Mouse (Mus musculus) heart, adult 2 months (tissue): ENCODE data around the gene Nudc. TPM values are rescaled to one million over a fixed set of nuclear protein-coding genes. Genes with fewer than 3 reads are reported as not detected.

Source experiments
- DNase-seq, 2 experiments: peaks; one replicate each; pipeline ENCODE4 v3.0.0; 2021
- H3K27ac ChIP-seq: fragments of 200-600 bp; 2 replicates; pipeline ENCODE4 v1.8.1; 2022
- H3K27me3 ChIP-seq: fragments of 200-500 bp; 2 replicates; pipeline ENCODE4 v1.6.1; 2012; ENCODE audit warnings: mild to moderate bottlenecking, low read length, inconsistent platforms, mixed read lengths; ENCODE audit not compliant: control insufficient read depth, insufficient read depth
- H3K36me3 ChIP-seq: fragments of 200-500 bp; 2 replicates; pipeline ENCODE4 v1.6.1; 2012; ENCODE audit warnings: low read length, inconsistent platforms; ENCODE audit not compliant: control insufficient read depth, insufficient read depth
- H3K4me1 ChIP-seq: fragments of 200-500 bp; 2 replicates; pipeline ENCODE4 v1.6.1; 2011; ENCODE audit warnings: low read length; ENCODE audit not compliant: control insufficient read depth, insufficient read depth
- H3K4me3 ChIP-seq: fragments of 200-600 bp; 2 replicates; pipeline ENCODE4 v1.8.1; 2022
- H3K79me2 ChIP-seq: fragments of 200-500 bp; replicated peaks from 2 replicates; pipeline ENCODE4 v1.6.1; 2012; ENCODE audit warnings: mild to moderate bottlenecking, inconsistent platforms, low read length, moderate library complexity, mixed read lengths; ENCODE audit not compliant: control insufficient read depth, insufficient read depth
- H3K9ac ChIP-seq: fragments of 200-500 bp; 2 replicates; pipeline ENCODE4 v1.6.1; 2012; ENCODE audit warnings: low read depth, mild to moderate bottlenecking, control low read depth, inconsistent platforms, low read length, mixed read lengths
- CTCF ChIP-seq: fragments of 200-600 bp; IDR thresholded peaks from 2 replicates; pipeline ENCODE4 v1.8.1; 2022; ENCODE audit warnings: antibody characterized with exemption, mild to moderate bottlenecking, moderate library complexity
- EP300 ChIP-seq: fragments of 200-500 bp; IDR thresholded peaks from 2 replicates; pipeline ENCODE4 v1.6.1; 2011; ENCODE audit warnings: low read depth, low read length, control low read depth; ENCODE audit not compliant: insufficient read depth
- POLR2A ChIP-seq: fragments of 200-500 bp; IDR thresholded peaks from 2 replicates; pipeline ENCODE4 v1.6.1; 2011; ENCODE audit warnings: mild to moderate bottlenecking, low read depth, low read length, control low read depth; ENCODE audit not compliant: insufficient read depth
- WGBS: fragments of 180-500 bp; shearing (Covaris S2); methylation state at CpG from one replicate; pipeline ENCODE4 v1.1.7; 2018; 5-methylcytosine and 5-hydroxymethylcytosine counted together
- intact Hi-C: fragments of 180-260 bp; cut with DNase I; formaldehyde crosslinking; loops from one replicate; pipeline ENCODE4 v1.15.1; 2025
- polyA plus RNA-seq: library from polyadenylated mRNA; depleted of rRNA; stranded (reverse); fragments of >200 nt; gene quantifications from 2 replicates; pipeline ENCODE4 v1.2.3, GENCODE M21; 2012
- total RNA-seq, 2 experiments: library from RNA; stranded (reverse); gene quantifications; 2 replicates each; pipeline ENCODE4 v1.2.3; 2021

The Nudc gene
- total and polyA plus RNA-seq, 3 experiments = 40.5 to 78.8 (median 70.5) TPM

DNA sequence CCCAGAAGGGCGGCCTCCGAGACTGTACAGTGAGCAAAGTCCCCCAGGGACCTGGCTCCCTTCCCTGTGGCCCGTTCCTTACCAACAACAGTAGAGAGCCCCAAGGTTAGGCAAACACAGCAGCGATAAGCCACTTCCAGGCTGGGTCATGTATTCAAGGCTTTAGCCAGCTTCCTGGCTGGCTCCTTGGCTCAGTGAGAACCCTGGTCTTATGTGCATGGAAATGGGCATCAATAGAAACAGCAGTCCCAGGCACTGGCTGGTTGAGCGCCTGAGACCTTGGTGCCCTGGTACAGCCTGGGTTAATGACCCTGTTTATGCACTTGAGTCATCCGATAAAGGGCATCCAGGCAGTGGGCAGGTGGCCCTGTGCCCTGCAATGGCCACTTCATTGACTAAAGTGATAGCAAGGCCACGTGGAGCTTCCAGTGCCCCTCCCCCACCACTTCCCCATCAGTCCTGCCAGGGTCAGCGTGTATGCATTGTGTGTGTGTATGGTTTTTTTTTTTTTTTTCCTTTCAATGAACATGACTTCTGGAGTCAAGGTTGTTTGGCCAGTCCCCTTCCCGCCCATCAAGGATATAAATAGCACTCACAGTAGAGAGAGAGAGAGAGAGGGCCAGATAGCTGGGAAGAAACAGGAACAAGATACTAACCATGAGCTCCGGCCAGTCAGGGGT lies 7.1 kb upstream of the Nudc start, which contains the start of gene Nr0b2:
Gene Nr0b2 (plus strand): TSS at position 609 of the 680 bp plus-strand sequence.
- H3K4me1 ChIP-seq = peaks cover 4% of the 10 kb centered on the region; the same call in 1 of the 2 replicates
- peak within 1 kb of the TSS; percentile 60 for H3K9ac ChIP-seq
- intact Hi-C loops = no loop called here
- H3K79me2 ChIP-seq = peaks cover 2% of the 10 kb centered on the region; the same call in 1 of the 2 replicates
- H3K36me3 ChIP-seq = no peaks in the 10 kb centered on the region
- WGBS = 21% methylated on average over 10 of the region's 10 CpGs
- peak; percentile 69 for TF ChIP-seq POLR2A
- no peak for TF ChIP-seq CTCF
- TF ChIP-seq EP300 = 0 out of 2 replicates have a peak, but pooled peaks have one; percentile 32
- H3K27me3 ChIP-seq = no peaks in the 10 kb centered on the region
- peak within 1 kb of the TSS; percentile 48 for H3K4me3 ChIP-seq
- peak within 1 kb of the TSS; percentile 80 for H3K27ac ChIP-seq
- DNase-seq = peak; percentile 49 to 56

GRCm38 (mm10) chr4:133552029-133552428 lies 6.2 kb upstream of the Nudc start:
- H3K79me2 ChIP-seq = peaks cover 2% of the 10 kb centered on the region; the same call in 1 of the 2 replicates
- no peaks in the 10 kb centered on the region for H3K27me3 ChIP-seq
- H3K9ac ChIP-seq = no peak overlapping the region
- no peak for TF ChIP-seq CTCF
- TF ChIP-seq POLR2A = no peak
- no peak for TF ChIP-seq EP300
- WGBS = 95% methylated on average over 1 of the region's 1 CpGs
- no peak overlapping the region for H3K4me3 ChIP-seq
- intact Hi-C loops = no loop called here
- H3K36me3 ChIP-seq = no peaks in the 10 kb centered on the region
- DNase-seq = no peak
- no peak overlapping the region for H3K27ac ChIP-seq
- H3K4me1 ChIP-seq = peaks cover 4% of the 10 kb centered on the region; the same call in 1 of the 2 replicates

- 85% methylated on average over 5 of the region's 5 CpGs for whole genome bisulfite sequencing
- Histone ChIP-seq H3K27me3 (no peaks in the 10 kb centered on the region), H3K79me2 (no peaks in the 10 kb centered on the region; the same call in 1 of the 2 replicates), H3K4me1 (no peaks in the 10 kb centered on the region), H3K9ac (no peak overlapping the region), H3K27ac (no peak overlapping the region), H3K36me3 (no peaks in the 10 kb centered on the region), H3K4me3 (no peak overlapping the region)
- TF ChIP-seq EP300 (no peak), CTCF (no peak), POLR2A (no peak)
- no peak for DNase-seq
- intact Hi-C loops = no loop called here
Measured at GRCm38 (mm10) chr4:133536652-133537051, 9.1 kb downstream of the Nudc start.

- no peaks in the 10 kb centered on the region for H3K36me3 ChIP-seq
- no peak overlapping the region for H3K4me3 ChIP-seq
- no peaks in the 10 kb centered on the region for H3K4me1 ChIP-seq
- no peaks in the 10 kb centered on the region; the same call in 1 of the 2 replicates for H3K79me2 ChIP-seq
- 71% methylated on average over 3 of the region's 3 CpGs for WGBS
- intact Hi-C loops = no loop called here
- no peak for DNase-seq
- H3K27ac ChIP-seq = no peak overlapping the region
- no peaks in the 10 kb centered on the region for H3K27me3 ChIP-seq
- H3K9ac ChIP-seq = no peak overlapping the region
- TF ChIP-seq CTCF = no peak
- no peak for TF ChIP-seq EP300
- no peak for TF ChIP-seq POLR2A
Measured at GRCm38 (mm10) chr4:133536081-133536480, 9.7 kb downstream of the Nudc start.

GRCm38 (mm10) chr4:133532777-133533176 lies 13.0 kb downstream of the Nudc start:
- Histone ChIP-seq H3K9ac (no peak overlapping the region), H3K4me1 (no peaks in the 10 kb centered on the region), H3K27me3 (no peaks in the 10 kb centered on the region), H3K27ac (no peak overlapping the region), H3K4me3 (no peak overlapping the region), H3K36me3 (no peaks in the 10 kb centered on the region), H3K79me2 (no peaks in the 10 kb centered on the region)
- intact Hi-C loops = no loop called here
- no peak for DNase-seq
- no peak for TF ChIP-seq EP300
- no peak for TF ChIP-seq POLR2A
- TF ChIP-seq CTCF = no peak
- 84% methylated on average over 3 of the region's 3 CpGs for WGBS

GRCm38 (mm10) chr4:133527788-133528187 lies 18.0 kb downstream of the Nudc start:
- no peaks in the 10 kb centered on the region for H3K4me1 ChIP-seq
- TF ChIP-seq EP300 (no peak), POLR2A (no peak), CTCF (no peak)
- H3K79me2 ChIP-seq = no peaks in the 10 kb centered on the region
- no peak overlapping the region for H3K27ac ChIP-seq
- WGBS = 69% methylated on average over 16 of the region's 16 CpGs
- no peak overlapping the region for H3K4me3 ChIP-seq
- no peaks in the 10 kb centered on the region for H3K36me3 ChIP-seq
- intact Hi-C loops = no loop called here
- H3K9ac ChIP-seq = no peak overlapping the region
- H3K27me3 ChIP-seq = no peaks in the 10 kb centered on the region
- no peak for DNase-seq
